Mouse (Mus musculus): Measurements from ENCODE around the gene Tgfb3. TPM values are rescaled to one million over a fixed set of nuclear protein-coding genes. Genes with fewer than 3 reads are reported as not detected.

Tgfb3 gene
- polyA plus RNA-seq, 2 experiments, result 64.7 to 85.0 TPM

GRCm38 (mm10) chr12:86059341-86059740 lies 19.5 kb downstream of the Tgfb3 start:
- Histone ChIP-seq H3K4me3 (replicated peaks; ENCODE audit: low read length) (no peak overlapping the region), H3K4me1 (ENCODE audit: control insufficient read depth, insufficient read depth, low read length) (no peaks in the 10 kb centered on the region), H3K9me3 (ENCODE audit: control insufficient read depth, low read length) (no peaks in the 10 kb centered on the region), H3K27ac (replicated peaks; ENCODE audit: low read depth, low read length) (no peak overlapping the region), H3K9ac (ENCODE audit: low read depth, low read length, severe bottlenecking) (no peak overlapping the region), H3K27me3 (ENCODE audit: control insufficient read depth, insufficient read depth, low read length) (no peaks in the 10 kb centered on the region), H3K36me3 (ENCODE audit: control insufficient read depth, insufficient read depth, low read length) (peaks cover 81% of the 10 kb centered on the region), H3K4me2 (replicated peaks; ENCODE audit: low read depth, low read length, severe bottlenecking) (no peak overlapping the region)
- DNase-seq (ENCODE audit: low spot score) (no peak), ATAC-seq (ENCODE audit: low FRiP score, low read depth) (no peak)
- WGBS, result 95% methylated on average over 6 of the region's 6 CpGs
- no peak for TF ChIP-seq POLR2A (IDR thresholded peaks at IDR 0.05; ENCODE audit: borderline replicate concordance, extremely low read depth, insufficient read depth, insufficient read length)

- Histone ChIP-seq H3K4me2 (replicated peaks; ENCODE audit: low read depth, low read length, severe bottlenecking) (no peak overlapping the region), H3K9ac (ENCODE audit: low read depth, low read length, severe bottlenecking) (no peak overlapping the region), H3K4me3 (replicated peaks; ENCODE audit: low read length) (no peak overlapping the region), H3K9me3 (ENCODE audit: control insufficient read depth, low read length) (no peaks in the 10 kb centered on the region), H3K4me1 (ENCODE audit: control insufficient read depth, insufficient read depth, low read length) (no peaks in the 10 kb centered on the region), H3K27ac (replicated peaks; ENCODE audit: low read depth, low read length) (no peak overlapping the region), H3K27me3 (ENCODE audit: control insufficient read depth, insufficient read depth, low read length) (no peaks in the 10 kb centered on the region), H3K36me3 (ENCODE audit: control insufficient read depth, insufficient read depth, low read length) (peaks cover 63% of the 10 kb centered on the region)
- DNase-seq (ENCODE audit: low spot score), result no peak
- TF ChIP-seq POLR2A (IDR thresholded peaks at IDR 0.05; ENCODE audit: borderline replicate concordance, extremely low read depth, insufficient read depth, insufficient read length), result no peak
- ATAC-seq (ENCODE audit: low FRiP score, low read depth), result no peak
- 79% methylated on average over 8 of the region's 8 CpGs for WGBS
Observed at GRCm38 (mm10) chr12:86057516-86057915, 21.3 kb downstream of the Tgfb3 start.

GRCm38 (mm10) chr12:86056976-86057375 lies 21.9 kb downstream of the Tgfb3 start:
- Histone ChIP-seq H3K27me3 (ENCODE audit: control insufficient read depth, insufficient read depth, low read length) (no peaks in the 10 kb centered on the region), H3K36me3 (ENCODE audit: control insufficient read depth, insufficient read depth, low read length) (peaks cover 58% of the 10 kb centered on the region), H3K9ac (ENCODE audit: low read depth, low read length, severe bottlenecking) (no peak overlapping the region), H3K4me3 (replicated peaks; ENCODE audit: low read length) (no peak overlapping the region), H3K4me1 (ENCODE audit: control insufficient read depth, insufficient read depth, low read length) (no peaks in the 10 kb centered on the region), H3K9me3 (ENCODE audit: control insufficient read depth, low read length) (no peaks in the 10 kb centered on the region), H3K27ac (replicated peaks; ENCODE audit: low read depth, low read length) (no peak overlapping the region), H3K4me2 (replicated peaks; ENCODE audit: low read depth, low read length, severe bottlenecking) (no peak overlapping the region)
- 89% methylated on average over 8 of the region's 8 CpGs for WGBS
- DNase-seq (ENCODE audit: low spot score) (no peak), ATAC-seq (ENCODE audit: low FRiP score, low read depth) (no peak)
- no peak for TF ChIP-seq POLR2A (IDR thresholded peaks at IDR 0.05; ENCODE audit: borderline replicate concordance, extremely low read depth, insufficient read depth, insufficient read length)

- Histone ChIP-seq H3K36me3 (ENCODE audit: control insufficient read depth, insufficient read depth, low read length) (peaks cover 46% of the 10 kb centered on the region), H3K9me3 (ENCODE audit: control insufficient read depth, low read length) (no peaks in the 10 kb centered on the region), H3K4me2 (replicated peaks; ENCODE audit: low read depth, low read length, severe bottlenecking) (no peak overlapping the region), H3K4me3 (replicated peaks; ENCODE audit: low read length) (no peak overlapping the region), H3K27ac (replicated peaks; ENCODE audit: low read depth, low read length) (no peak overlapping the region), H3K9ac (ENCODE audit: low read depth, low read length, severe bottlenecking) (no peak overlapping the region), H3K4me1 (ENCODE audit: control insufficient read depth, insufficient read depth, low read length) (no peaks in the 10 kb centered on the region), H3K27me3 (ENCODE audit: control insufficient read depth, insufficient read depth, low read length) (no peaks in the 10 kb centered on the region)
- no peak for TF ChIP-seq POLR2A (IDR thresholded peaks at IDR 0.05; ENCODE audit: borderline replicate concordance, extremely low read depth, insufficient read depth, insufficient read length)
- 98% methylated on average over 2 of the region's 2 CpGs for WGBS
- ATAC-seq (ENCODE audit: low FRiP score, low read depth) (no peak), DNase-seq (ENCODE audit: low spot score) (no peak)
Observed at GRCm38 (mm10) chr12:86055306-86055705, 23.5 kb downstream of the Tgfb3 start.

GRCm38 (mm10) chr12:86051477-86051876 lies 27.4 kb downstream of the Tgfb3 start:
- H3K36me3 ChIP-seq (ENCODE audit: control insufficient read depth, insufficient read depth, low read length), result peaks cover 14% of the 10 kb centered on the region
- no peaks in the 10 kb centered on the region for H3K9me3 ChIP-seq (ENCODE audit: control insufficient read depth, low read length)
- no peaks in the 10 kb centered on the region; the same call in 1 of the 2 replicates for H3K4me1 ChIP-seq (ENCODE audit: control insufficient read depth, insufficient read depth, low read length)
- H3K27me3 ChIP-seq (ENCODE audit: control insufficient read depth, insufficient read depth, low read length), result no peaks in the 10 kb centered on the region
- no peak for TF ChIP-seq POLR2A (IDR thresholded peaks at IDR 0.05; ENCODE audit: borderline replicate concordance, extremely low read depth, insufficient read depth, insufficient read length)
- DNase-seq (ENCODE audit: low spot score), result no peak
- H3K4me3 ChIP-seq (replicated peaks; ENCODE audit: low read length), result no peak overlapping the region
- no peak overlapping the region for H3K9ac ChIP-seq (ENCODE audit: low read depth, low read length, severe bottlenecking)
- 89% methylated on average over 5 of the region's 5 CpGs for WGBS
- no peak overlapping the region for H3K27ac ChIP-seq (replicated peaks; ENCODE audit: low read depth, low read length)
- no peak overlapping the region for H3K4me2 ChIP-seq (replicated peaks; ENCODE audit: low read depth, low read length, severe bottlenecking)
- ATAC-seq (ENCODE audit: low FRiP score, low read depth), result no peak

- 46% methylated on average over 6 of the region's 6 CpGs for WGBS
- DNase-seq (ENCODE audit: low spot score), result no peak
Observed at GRCm38 (mm10) chr12:86049813-86050212, 29.0 kb downstream of the Tgfb3 start.

More at GRCm38 (mm10) chr12:86049813-86050212, 29.0 kb downstream of the Tgfb3 start:
- no peak overlapping the region for H3K4me2 ChIP-seq (replicated peaks; ENCODE audit: low read depth, low read length, severe bottlenecking)
- no peak; the same call in 1 of the 2 replicates for ATAC-seq (ENCODE audit: low FRiP score, low read depth)
- no peaks in the 10 kb centered on the region for H3K27me3 ChIP-seq (ENCODE audit: control insufficient read depth, insufficient read depth, low read length)
- no peak overlapping the region for H3K27ac ChIP-seq (replicated peaks; ENCODE audit: low read depth, low read length)
- no peak overlapping the region for H3K9ac ChIP-seq (ENCODE audit: low read depth, low read length, severe bottlenecking)
- no peak for TF ChIP-seq POLR2A (IDR thresholded peaks at IDR 0.05; ENCODE audit: borderline replicate concordance, extremely low read depth, insufficient read depth, insufficient read length)
- H3K9me3 ChIP-seq (ENCODE audit: control insufficient read depth, low read length), result no peaks in the 10 kb centered on the region
- no peaks in the 10 kb centered on the region; the same call in 1 of the 2 replicates for H3K4me1 ChIP-seq (ENCODE audit: control insufficient read depth, insufficient read depth, low read length)
- H3K4me3 ChIP-seq (replicated peaks; ENCODE audit: low read length), result no peak overlapping the region
- no peaks in the 10 kb centered on the region for H3K36me3 ChIP-seq (ENCODE audit: control insufficient read depth, insufficient read depth, low read length)
